Mouse (Mus musculus) frontal cortex, adult 2 months (tissue): ENCODE results near the gene Hnrnpa1. TPM values are rescaled to one million over a fixed set of nuclear protein-coding genes. Genes with fewer than 3 reads are reported as not detected.

Source experiments
- polyA plus RNA-seq: library from polyadenylated mRNA; depleted of rRNA; stranded (reverse); fragments of >200 nt; gene quantifications from 2 replicates; pipeline ENCODE4 v1.2.3, GENCODE M21; 2012; rRNA removed

Gene Hnrnpa1
- polyA plus RNA-seq, 1 experiment = 407 TPM

Other genes with a start within 250 kb of the Hnrnpa1 start
- not detected in 2 replicates for gene Hoxc8, start 249.8 kb upstream of the Hnrnpa1 start, polyA plus RNA-seq
- not detected in 2 replicates for gene Hoxc6, start 242.2 kb upstream of the Hnrnpa1 start, polyA plus RNA-seq
- gene Hoxc4, start 221.5 kb upstream of the Hnrnpa1 start, polyA plus RNA-seq = 0.06 TPM in 1 of 2 replicates, not detected in the other
- gene Smug1, start 73.3 kb upstream of the Hnrnpa1 start, polyA plus RNA-seq = 16.1 and 16.3 TPM in 2 replicates
- 70.1 and 79.9 TPM in 2 replicates for gene Cbx5, start 616 bp upstream of the Hnrnpa1 start, polyA plus RNA-seq
- 0.48 TPM in 1 of 2 replicates, not detected in the other for gene Nfe2, start 18.0 kb downstream of the Hnrnpa1 start, polyA plus RNA-seq
- 141 and 146 TPM in 2 replicates for gene Copz1, start 32.3 kb downstream of the Hnrnpa1 start, polyA plus RNA-seq
- gene Gpr84, start 70.2 kb downstream of the Hnrnpa1 start, polyA plus RNA-seq = 1.3 and 1.5 TPM in 2 replicates
- 46.3 and 46.5 TPM in 2 replicates for gene Zfp385a, start 99.7 kb downstream of the Hnrnpa1 start, polyA plus RNA-seq
- gene Itga5, start 126.3 kb downstream of the Hnrnpa1 start, polyA plus RNA-seq = 2.2 and 2.9 TPM in 2 replicates
- 0.34 TPM in 1 of 2 replicates, not detected in the other for gene Gtsf1, start 190.0 kb downstream of the Hnrnpa1 start, polyA plus RNA-seq
- not detected in 2 replicates for gene Gtsf2, start 208.0 kb downstream of the Hnrnpa1 start, polyA plus RNA-seq
- gene Nckap1l, start 213.4 kb downstream of the Hnrnpa1 start, polyA plus RNA-seq = 6.4 and 7.6 TPM in 2 replicates